Mouse (Mus musculus) thymus, postnatal 36 days (tissue): ENCODE results near the gene Cd3d.

Experiments
- DNase-seq, 2 experiments: peaks; one replicate each; pipeline ENCODE4 v3.0.0; 2022; ENCODE audit warnings: mixed read lengths in 2 of 2

Cd3d gene

DNA sequence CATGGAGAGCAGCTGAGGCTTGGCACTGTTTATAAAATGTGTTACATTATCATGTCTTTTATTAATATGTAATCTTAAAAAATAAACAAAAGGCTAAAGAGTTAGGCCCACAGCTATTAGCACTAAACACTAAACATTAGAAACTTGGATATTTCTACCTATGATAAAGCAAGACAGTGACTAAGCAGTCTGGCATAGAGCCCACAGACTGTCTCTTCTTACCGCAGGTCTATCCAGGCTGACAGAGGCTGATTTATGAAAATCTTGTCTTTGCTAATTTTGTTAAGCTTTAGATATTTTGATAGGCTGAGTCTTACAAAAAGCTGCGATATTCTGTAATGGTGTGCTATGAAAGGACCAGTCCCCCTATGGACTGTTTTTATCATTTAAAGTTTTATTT, 11.7 kb downstream of the Cd3d start:
- DNase-seq = no peak

DNA sequence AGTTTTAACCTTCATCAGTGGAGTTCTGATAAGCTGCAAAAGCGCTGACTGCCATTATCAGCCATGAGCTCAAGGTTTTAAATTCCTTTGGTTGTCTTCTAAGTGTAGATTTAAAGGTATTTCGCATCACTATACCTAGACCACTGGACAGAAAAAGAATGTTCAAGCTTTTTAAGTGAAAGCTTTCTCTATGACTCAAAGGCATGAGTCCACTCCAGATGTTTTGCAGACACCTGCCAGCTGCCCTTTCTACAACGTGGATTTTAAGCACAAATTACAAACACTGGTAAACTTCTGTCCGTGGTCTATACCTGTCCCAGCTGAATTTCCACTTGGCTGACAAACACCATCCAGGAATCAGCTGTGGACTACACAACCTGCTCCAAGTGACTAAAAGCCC, 13.4 kb downstream of the Cd3d start:
- no peak for DNase-seq

DNA sequence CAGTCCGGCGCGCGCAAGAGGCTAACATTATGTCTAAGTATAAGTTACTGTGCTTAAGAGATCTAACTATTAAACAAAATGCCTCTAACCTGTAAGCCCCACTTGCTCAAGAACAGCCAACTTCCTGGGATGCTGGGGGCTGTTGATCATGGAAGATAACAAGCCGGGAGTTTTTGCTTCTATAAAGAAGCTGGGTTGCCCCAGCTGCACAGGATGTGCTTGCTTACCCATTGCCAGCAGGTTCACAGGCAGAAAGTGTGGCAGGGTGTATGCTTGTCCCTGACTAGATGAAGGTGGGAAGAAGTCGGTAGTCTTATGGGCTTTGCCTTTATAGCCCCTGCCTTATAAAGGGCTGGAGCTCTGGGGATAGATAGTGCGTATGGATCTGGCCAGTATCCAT, 15.0 kb downstream of the Cd3d start:
- peak; percentile 48 to 76 for DNase-seq

DNA sequence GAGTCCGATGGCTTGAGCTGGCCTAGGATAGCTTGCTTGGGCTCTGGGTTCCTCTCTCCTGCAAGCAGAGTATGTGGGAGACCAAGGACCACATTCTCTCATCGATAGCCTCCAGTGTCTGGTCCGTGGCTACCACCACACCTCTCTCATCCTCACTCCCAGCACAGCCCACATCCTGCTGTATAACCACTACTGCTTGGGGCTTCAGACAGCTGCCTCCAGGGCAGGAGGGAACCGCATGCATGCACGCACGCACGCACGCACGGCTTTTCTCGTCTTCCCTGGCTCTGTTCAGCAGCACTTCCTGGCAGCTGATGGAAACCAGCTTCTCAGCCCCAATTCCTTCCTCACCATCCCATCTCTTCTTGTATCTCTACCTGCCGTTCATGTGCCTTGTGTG, 16.6 kb downstream of the Cd3d start:
- DNase-seq = peak; percentile 52 to 67

DNA sequence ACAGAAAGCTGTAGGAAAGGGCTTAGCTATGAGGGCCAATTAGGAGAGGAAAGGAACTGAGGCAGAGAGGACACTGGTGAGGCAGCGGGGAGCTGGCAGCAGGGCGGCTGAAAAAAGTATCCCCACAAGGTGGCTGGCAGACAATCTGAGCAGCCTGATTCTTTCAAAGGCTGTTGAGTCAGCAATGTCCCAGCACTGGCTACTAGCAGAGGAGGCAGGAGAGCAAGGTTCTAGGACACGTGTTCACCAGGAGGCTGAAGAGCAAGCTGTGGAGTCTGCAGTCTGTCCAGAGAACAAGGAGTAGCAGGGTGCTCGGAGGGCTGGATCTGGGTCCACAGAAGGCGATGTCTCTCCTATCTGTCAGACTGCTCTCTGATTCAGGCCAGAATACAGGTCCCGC, 17.6 kb downstream of the Cd3d start:
- peak; percentile 42 to 57 for DNase-seq

DNA sequence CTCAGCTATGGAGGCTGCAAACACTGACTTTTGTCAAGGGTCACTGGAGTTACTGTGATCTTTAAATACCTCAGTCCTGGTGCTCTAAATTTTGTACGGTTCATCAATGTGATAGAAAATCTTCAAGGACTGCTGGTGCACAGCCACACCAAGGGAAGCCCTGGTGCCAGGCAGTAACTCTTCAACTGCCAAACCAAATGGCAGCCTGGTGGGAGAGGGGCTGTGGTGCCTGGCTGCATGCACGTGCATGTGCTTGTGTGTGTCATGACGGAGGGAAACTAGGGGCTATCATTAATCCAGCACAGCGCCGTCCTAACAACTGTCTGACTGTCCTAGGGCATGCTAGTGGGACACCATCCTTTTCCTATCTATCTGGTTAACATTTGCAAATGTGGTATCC, 18.2 kb downstream of the Cd3d start:
- DNase-seq = peak in 1 of 2 experiments; percentile 32

DNA sequence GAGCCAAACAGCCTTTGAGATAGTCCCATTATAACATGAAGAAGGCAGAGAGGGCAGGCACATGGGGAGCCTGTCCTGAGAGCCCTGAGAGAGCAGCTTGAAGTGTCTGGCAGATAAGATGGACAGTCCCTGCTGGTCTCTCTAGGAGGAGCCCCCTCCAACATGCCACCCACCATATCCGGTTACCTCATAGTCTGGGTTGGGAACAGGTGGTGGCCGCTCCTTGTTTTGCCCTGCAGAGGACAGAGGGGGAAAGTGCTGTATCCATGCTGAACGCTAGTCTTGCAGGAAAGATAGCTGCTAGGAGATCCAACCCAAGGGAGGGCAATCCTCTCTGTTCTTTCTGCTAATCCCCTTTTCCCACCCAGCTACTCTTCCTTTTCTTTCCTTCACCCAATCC, 18.7 kb downstream of the Cd3d start:
- peak in 1 of 2 experiments; percentile 24 for DNase-seq

DNA sequence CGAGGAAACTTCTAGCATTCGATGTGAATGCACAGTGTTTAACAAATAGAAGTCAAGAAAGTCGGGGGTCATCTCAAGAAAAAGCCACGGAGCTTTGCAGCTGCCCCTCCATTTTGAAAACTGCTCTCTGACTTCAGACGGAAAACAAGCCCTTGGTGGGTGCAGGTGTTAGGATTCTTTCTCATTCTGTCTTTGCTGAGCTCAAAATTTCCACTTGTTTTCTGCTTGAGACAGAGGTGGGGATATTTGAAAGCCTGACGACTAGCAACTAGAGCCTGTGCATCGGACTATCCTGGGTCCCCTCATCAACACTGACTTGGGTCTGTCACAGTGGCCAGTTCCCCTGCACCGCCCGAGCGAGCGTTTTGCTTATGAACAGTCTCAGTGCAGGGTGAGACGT, 25.8 kb downstream of the Cd3d start:
- DNase-seq = peak in 1 of 2 experiments; percentile 42

DNA sequence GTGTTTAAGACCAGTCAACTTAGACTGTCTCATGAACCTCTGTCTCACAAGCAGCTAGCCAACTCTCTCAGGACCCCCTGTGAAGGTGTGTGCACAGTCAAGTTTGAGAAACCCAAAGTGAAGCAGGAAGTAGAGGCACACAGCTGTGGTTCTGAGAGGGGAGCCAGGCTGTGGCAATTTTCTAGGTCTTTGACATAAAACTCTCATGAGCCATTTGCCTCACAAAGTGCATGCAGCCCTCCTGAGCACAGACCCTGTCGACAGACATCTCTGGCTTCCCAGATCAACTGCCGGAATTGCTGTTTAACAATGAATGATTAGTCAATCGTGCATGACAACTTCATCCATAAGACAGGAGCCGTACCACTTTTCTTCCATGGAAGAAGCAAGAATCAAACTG, 26.8 kb downstream of the Cd3d start:
- DNase-seq = peak; percentile 65 to 76

DNA sequence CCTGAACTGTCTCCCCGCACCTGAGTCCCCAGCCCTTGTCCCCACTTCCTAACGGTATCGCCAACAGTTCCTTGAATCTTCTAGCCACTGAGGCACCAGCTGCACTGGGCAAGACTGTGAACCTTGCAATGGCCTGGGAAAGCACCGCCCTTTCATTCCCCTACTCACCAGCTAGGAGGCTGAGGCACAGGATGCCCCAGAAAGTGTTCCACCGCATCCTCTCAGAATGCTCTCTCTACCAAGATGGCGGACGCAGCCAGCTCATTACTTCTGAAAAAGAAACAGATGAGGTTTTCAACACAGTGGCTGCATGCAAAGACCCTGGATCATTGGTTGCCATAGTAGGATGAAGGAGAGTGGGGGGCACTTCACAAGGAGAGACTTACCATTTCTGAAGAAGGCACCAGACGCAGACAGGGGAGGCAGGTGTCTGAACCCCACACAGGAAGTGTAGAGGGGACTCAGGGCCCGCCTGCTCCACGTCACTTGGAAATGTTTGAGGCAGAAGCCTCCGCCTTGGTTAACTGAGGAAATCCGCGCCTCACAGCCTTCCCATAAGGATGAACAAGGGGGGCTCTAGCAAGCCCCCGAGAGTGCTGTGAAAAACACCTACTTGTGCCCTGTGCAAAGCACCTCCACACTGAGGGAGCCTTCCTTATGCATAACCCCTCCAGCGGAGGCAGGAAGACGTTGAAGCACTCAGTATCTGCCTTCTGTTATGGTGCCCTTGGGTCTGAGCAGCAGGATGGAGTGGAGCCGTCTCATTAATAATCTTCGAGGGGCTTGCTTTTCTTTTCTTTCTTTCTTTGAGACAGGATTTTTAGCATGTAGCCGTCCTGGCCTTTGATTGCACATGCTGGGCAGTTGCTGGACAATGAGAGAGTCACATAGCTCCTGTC, 27.8 kb downstream of the Cd3d start, which contains the start of gene Cd3e:
TSS of gene Cd3e (minus strand) at position 448 of the 899 bp plus-strand sequence.
- peak; percentile 82 to 88 for DNase-seq

DNA sequence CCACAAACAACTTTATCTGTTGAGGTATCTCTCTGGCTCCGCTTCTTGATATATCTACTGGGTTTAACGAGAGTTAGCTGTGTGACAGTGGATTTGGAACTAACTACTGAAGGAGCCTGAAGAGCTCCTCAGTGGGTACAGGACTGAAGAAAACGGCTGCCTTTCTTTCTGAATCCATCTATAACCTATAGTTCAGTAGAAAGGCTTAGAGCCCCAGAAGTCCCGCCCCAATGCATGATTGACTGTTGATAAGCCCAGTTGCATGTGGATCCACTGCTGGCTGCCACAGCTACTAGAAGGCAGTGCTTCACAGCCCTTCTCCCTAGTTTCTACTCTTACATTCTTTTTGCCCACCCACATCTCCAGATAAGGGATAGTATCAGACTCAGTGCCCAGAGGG, 28.9 kb downstream of the Cd3d start:
- peak; percentile 67 to 80 for DNase-seq

DNA sequence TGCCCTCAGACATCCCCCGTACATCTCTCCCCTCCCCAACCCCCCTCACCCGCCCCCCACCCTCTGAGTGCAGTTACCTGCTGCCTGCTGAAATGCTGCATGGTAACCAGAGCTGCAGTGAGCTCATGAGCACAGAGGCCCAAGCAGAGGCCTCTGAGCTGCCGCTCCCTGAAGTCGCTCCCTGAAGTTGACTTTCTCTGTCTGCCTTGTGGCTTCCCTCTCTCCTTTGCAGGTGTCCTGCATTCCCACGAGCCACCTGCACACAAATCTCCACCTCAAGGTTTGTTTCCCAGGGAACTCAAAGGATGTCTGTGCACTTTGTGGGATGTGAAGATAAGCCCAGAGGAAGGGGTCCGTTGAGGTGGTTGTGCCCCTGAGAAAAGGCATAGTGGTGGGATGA, 29.7 kb downstream of the Cd3d start:
- peak; percentile 34 to 51 for DNase-seq

DNA sequence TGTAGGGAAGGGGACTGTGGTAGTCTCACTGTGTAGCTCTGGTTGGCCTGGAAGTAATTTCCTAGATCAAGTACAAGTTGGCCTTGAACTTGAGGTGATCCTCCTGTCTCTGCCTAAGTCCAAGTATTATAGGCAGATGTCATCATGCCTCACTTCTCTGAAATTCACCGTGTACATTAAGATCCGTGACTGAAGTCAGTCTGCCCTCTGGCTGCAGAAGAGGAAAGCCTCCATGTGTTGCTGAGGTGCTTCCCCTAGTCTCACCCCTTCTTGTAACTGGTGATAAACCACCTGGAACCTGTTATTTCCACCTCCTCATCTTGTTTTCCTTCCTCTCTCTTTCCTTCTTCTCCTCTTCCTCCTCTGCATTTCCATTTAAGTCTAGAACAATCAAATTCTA, 33.3 kb downstream of the Cd3d start:
- DNase-seq = peak; percentile 33 to 57

DNA sequence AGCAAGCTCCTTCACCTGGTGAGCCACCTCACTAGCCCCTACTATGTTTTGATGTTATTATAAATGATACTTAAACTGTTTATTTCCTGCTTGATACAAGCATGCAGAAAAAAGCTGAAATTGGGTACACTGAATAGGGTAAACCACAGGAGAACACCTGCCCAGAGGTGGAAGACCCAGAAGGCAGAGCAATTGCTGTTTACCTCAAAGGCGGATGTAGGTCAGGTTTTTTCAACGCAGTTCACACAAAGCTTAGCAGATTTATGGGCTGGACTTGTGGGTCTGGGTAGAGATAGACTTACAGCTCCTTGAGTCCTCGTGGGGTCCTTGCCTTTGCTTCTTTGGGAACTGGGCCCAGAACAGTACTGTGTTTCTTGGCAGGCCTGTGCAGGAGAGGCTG, 34.3 kb downstream of the Cd3d start:
- peak; percentile 36 to 65 for DNase-seq

DNA sequence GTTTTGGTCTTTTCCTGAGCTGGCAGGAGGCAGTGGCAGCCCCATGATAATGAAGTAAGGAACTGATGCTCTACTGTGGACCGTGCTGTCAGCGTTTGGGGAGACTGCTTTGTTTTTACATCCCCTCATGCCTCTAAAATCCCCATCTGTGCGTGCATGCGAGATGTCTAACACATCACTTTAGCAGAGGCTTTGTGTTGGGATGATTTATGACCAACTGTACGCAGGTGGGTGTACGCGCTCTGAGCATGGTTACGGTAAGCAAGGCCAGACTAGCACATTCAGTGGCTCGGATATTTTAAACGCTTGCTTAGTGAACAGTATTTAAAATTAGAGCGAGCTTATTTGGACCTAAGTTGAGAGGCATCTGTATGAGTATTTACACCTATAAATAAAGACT, 36.4 kb downstream of the Cd3d start:
- DNase-seq = no peak

DNA sequence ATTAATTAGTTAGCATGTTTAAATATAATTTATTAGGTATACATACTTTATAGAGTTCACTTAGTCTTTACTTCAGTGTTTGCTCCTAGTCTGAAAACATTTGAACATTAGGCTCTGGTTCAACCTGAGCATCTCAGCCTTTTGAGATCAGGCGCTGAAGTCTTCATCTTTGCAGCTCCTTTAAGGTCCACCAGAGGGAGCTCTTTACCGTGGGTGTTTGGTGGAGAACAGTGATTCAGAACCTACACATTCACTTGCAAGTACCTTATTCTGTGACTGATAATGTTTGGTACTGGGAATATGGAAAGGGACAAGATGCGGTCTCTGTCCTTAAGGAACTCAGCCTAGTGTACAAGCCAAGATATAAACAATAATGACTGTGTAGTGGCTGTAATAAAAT, 41.2 kb downstream of the Cd3d start:
- peak; percentile 64 to 65 for DNase-seq

DNA sequence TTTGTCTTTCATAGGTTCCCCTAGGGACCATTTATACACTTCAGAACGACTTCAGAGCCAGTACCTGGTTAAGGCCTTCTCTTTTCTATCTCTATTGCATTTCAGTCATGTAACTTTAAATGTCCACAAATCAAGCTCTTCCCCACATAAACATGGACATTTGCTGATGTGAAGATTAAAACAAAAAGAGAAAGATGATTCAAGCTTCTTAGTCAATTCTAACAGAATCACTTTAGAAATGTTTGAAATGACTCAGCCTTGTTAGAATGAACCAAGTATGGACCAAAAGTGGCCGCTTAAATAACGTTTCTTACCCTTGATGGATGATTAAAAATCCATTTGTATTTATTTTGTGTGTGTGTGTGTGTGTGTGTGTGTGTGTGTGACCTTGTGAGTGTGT, 42.1 kb downstream of the Cd3d start:
- DNase-seq = no peak

DNA sequence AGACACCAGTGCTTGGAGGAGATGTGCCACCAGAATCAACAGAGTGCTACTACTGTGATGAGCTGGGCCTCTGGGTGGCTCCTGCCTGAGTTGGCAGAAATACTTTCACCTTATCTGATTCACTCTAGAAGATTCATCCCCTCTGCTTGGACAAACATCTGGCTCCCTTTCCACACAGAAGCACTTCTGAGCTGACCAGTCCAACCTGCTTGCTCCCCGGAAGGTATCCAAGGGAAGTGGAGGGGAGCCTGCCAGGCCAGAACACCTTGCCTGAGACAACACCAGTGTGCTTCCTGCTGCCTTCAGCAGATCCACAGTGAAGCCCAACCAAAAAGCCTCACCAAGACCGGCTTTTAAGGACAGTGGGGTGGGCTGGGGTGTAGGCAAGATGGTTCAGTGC, 42.6 kb downstream of the Cd3d start:
- DNase-seq = no peak

DNA sequence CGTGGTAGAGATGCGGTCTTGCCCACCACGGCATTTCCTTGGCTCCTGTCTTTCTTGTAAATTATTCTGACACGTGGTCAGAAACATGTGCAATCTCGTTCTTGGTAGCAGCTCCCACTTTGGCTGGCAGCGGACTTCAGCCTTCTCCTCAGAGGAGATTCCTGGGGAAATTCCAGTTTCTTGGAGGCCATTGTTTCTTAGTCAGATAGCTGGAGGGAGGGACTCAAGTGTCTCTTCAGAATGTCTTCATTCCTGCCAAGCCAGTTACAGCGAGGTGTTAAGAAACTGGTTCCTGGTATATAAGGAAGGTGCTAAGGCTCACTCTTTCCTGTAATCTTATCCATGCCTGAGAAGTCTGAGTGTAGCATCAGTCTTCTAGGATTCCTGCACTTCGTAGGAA, 45.8 kb downstream of the Cd3d start:
- DNase-seq = no peak

DNA sequence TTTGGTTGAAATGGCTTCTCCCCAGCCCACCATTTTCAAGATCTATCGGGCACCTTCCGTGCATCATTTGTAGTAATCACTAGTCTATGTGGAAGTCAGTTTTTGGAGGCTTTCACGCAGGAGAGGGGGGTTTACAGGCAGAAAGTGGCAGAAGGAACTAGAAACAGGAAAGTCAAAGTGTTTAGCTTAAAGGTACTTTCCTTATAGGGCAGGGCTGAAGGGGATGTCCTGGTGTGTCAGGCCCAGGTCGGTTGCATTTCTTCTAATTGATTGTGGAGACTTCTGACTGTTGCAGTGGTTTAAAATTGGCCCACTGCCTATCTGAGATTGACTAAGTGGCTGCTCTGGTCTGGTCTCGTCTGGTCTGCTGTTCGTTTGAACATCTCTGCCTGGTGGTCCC, 48.8 kb downstream of the Cd3d start:
- DNase-seq = no peak

DNA sequence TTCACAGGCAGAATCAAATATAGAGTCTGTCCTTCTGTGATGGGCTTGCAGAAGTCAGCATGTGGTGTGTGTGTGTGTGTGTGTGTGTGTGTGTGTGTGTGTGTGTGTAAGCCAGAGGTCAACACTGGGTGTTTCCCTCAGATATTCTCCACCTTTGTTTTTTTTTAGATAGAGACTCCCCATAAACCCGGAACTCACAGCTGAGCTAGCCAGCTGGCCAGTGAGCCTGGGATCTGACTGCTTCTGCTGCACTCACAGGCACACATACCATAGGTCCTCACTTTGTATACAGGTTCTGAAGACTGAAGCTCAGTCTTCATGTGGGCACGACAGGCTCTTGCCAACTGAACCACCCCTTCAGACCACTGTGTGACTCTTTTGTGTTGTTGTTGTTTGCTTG, 50.7 kb downstream of the Cd3d start:
- no peak for DNase-seq

DNA sequence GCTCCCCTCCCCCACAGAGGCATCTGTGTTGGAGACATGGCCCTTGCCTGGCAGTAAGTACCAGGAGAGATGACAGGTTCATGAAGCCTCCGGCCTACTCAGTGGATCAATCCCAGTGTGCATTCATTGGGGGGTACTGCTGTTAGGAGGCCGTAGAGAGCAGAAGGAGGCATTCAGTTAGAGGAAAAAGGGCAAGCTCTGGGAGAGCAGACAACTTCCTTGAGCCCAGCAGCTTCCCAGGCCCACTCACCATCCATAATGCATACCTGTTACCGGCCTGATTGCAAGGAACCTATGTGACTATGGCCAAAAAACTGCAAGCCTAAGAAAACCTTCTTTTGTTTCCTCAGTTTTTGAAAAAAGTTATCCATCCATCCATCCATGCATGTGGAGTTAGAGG, 52.9 kb downstream of the Cd3d start:
- no peak for DNase-seq
